Mouse (Mus musculus): ENCODE measurements around the gene Dffb. TPM values are rescaled to one million over a fixed set of nuclear protein-coding genes. Genes with fewer than 3 reads are reported as not detected.
"Not testable (repeated sequence)": the region's sequence is repeated elsewhere in the genome, so short reads cannot be mapped to it uniquely, and the experiment has no call there.

The Dffb gene
- total RNA-seq, 2 experiments from 2014 or later, result 12.7 to 14.8 TPM

- no peak for DNase-seq (ENCODE audit: low spot score in 2 of 2)
These were observed 7.4 kb downstream of the Dffb start for GRCm38 (mm10) chr4:153967556-153967955.

- DNase-seq (ENCODE audit: low spot score in 2 of 2), result no peak
These were observed 8.3 kb downstream of the Dffb start for GRCm38 (mm10) chr4:153966651-153967050.

- peak; percentile 58 to 69 for DNase-seq (ENCODE audit: low spot score in 2 of 2)
These were observed 12.3 kb downstream of the Dffb start for GRCm38 (mm10) chr4:153962631-153963030.

- DNase-seq (ENCODE audit: low spot score in 2 of 2), result peak in 1 of 2 experiments; percentile 12
These were observed 17.3 kb downstream of the Dffb start for GRCm38 (mm10) chr4:153957444-153958250.

GRCm38 (mm10) chr4:153956569-153957405, 18.1 kb downstream of the Dffb start, which contains the start of gene A430005L14Rik:
Gene A430005L14Rik (plus strand): TSS chr4:153957237.
- DNase-seq (ENCODE audit: low spot score in 2 of 2), result peak; percentile 98

- no peak for DNase-seq (ENCODE audit: low spot score in 2 of 2)
These were observed 19.3 kb downstream of the Dffb start for GRCm38 (mm10) chr4:153955651-153956050.

- no peak for DNase-seq (ENCODE audit: low spot score in 2 of 2)
These were observed 23.2 kb downstream of the Dffb start for GRCm38 (mm10) chr4:153951692-153952091.

- no peak for DNase-seq (ENCODE audit: low spot score in 2 of 2)
These were observed 23.8 kb downstream of the Dffb start for GRCm38 (mm10) chr4:153951150-153951549.

- DNase-seq (ENCODE audit: low spot score in 2 of 2), result no peak
These were observed 24.6 kb downstream of the Dffb start for GRCm38 (mm10) chr4:153950372-153950771.

GRCm38 (mm10) chr4:153945741-153946140, 29.2 kb downstream of the Dffb start:
- no peak for DNase-seq (ENCODE audit: low spot score in 2 of 2)

GRCm38 (mm10) chr4:153944261-153944660, 30.7 kb downstream of the Dffb start:
- DNase-seq (ENCODE audit: low spot score in 2 of 2), result no peak

- DNase-seq (ENCODE audit: low spot score in 2 of 2), result peak; percentile 54 to 65
These were observed 31.7 kb downstream of the Dffb start for GRCm38 (mm10) chr4:153943243-153943642.

GRCm38 (mm10) chr4:153929921-153930320, 45.0 kb downstream of the Dffb start:
- no peak for DNase-seq (ENCODE audit: low spot score in 2 of 2)

- DNase-seq (ENCODE audit: low spot score in 2 of 2), result no peak
These were observed 45.5 kb downstream of the Dffb start for GRCm38 (mm10) chr4:153929425-153929824.

GRCm38 (mm10) chr4:153928772-153929299, 46.1 kb downstream of the Dffb start:
- no peak for DNase-seq (ENCODE audit: low spot score in 2 of 2)

GRCm38 (mm10) chr4:153922090-153922489, 52.8 kb downstream of the Dffb start:
- DNase-seq (ENCODE audit: low spot score in 2 of 2), result not testable (repeated sequence)

- DNase-seq (ENCODE audit: low spot score in 2 of 2), result no peak
These were observed 54.3 kb downstream of the Dffb start for GRCm38 (mm10) chr4:153920517-153921233.

GRCm38 (mm10) chr4:153917773-153918500, 57.0 kb downstream of the Dffb start:
- DNase-seq (ENCODE audit: low spot score in 2 of 2), result peak in 1 of 2 experiments; percentile 23

All from left cerebral cortex, adult 18-20 months (tissue).